Mouse (Mus musculus): Measurements from ENCODE around the gene Dcakd. TPM values are rescaled to one million over a fixed set of nuclear protein-coding genes. Genes with fewer than 3 reads are reported as not detected.

The Dcakd gene
- polyA plus RNA-seq, 1 experiment from 2014 or later = 109 TPM

GRCm38 (mm10) chr11:102998577-102999316, 29.4 kb downstream of the Dcakd start:
- H3K27ac ChIP-seq (ENCODE audit: low read depth, low read length) = peak overlapping the region; percentile 85

DNA sequence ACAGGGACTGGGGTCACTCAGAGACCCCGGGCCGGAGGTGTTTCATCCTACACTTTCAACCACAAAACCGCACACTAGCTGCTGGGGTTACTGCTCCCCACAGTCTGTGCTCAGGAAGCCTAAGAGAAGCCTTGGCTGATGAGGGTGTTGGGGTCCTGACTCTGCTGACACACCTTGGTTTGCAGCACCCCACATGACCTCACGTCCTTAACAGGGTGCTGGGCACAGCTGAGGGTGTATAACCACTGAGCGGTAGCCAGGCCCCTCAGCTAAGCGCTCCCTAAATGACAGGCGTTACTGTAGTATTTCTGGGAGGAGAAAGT, 29.9 kb downstream of the Dcakd start:
- Histone ChIP-seq H3K27me3 (replicated peaks; ENCODE audit: control insufficient read depth, insufficient read depth, low read length) (no peaks in the 10 kb centered on the region; the same call in 1 of the 2 replicates), H3K27ac (ENCODE audit: low read depth, low read length) (peak overlapping the region; percentile 85), H3K36me3 (ENCODE audit: control insufficient read depth, insufficient read depth, low read length) (peaks cover 42% of the 10 kb centered on the region), H3K9me3 (ENCODE audit: control insufficient read depth, low read length) (no peaks in the 10 kb centered on the region), H3K4me2 (peak overlapping the region; percentile 56), H3K4me3 (ENCODE audit: low read depth, low read length) (no peak overlapping the region), H3K4me1 (replicated peaks; ENCODE audit: control insufficient read depth, insufficient read depth, low read length) (peaks cover 25% of the 10 kb centered on the region), H3K9ac (ENCODE audit: low read depth, low read length) (peak overlapping the region; percentile 44; the same call in 1 of the 2 replicates)
- ATAC-seq (replicated peaks; ENCODE audit: low FRiP score) = no peak
- 33% methylated on average over 7 of the region's 7 CpGs for WGBS
- no peak for DNase-seq (ENCODE audit: low spot score)

More at GRCm38 (mm10) chr11:102998577-102999316, 29.4 kb downstream of the Dcakd start:
- Histone ChIP-seq H3K36me3 (ENCODE audit: control insufficient read depth, insufficient read depth, low read length) (peaks cover 42% of the 10 kb centered on the region), H3K9me3 (ENCODE audit: control insufficient read depth, low read length) (no peaks in the 10 kb centered on the region), H3K9ac (ENCODE audit: low read depth, low read length) (peak overlapping the region; percentile 42; the same call in 1 of the 2 replicates), H3K4me2 (peak overlapping the region; percentile 56), H3K4me1 (replicated peaks; ENCODE audit: control insufficient read depth, insufficient read depth, low read length) (peaks cover 25% of the 10 kb centered on the region), H3K4me3 (ENCODE audit: low read depth, low read length) (no peak overlapping the region), H3K27me3 (replicated peaks; ENCODE audit: control insufficient read depth, insufficient read depth, low read length) (no peaks in the 10 kb centered on the region)
- no peak for DNase-seq (ENCODE audit: low spot score)
- ATAC-seq (replicated peaks; ENCODE audit: low FRiP score) = peak; percentile 86
- 21% methylated on average over 14 of the region's 14 CpGs for WGBS

GRCm38 (mm10) chr11:102996991-102997770, 31.0 kb downstream of the Dcakd start:
- Histone ChIP-seq H3K27ac (ENCODE audit: low read depth, low read length) (no peak overlapping the region), H3K36me3 (ENCODE audit: control insufficient read depth, insufficient read depth, low read length) (peaks cover 42% of the 10 kb centered on the region), H3K4me3 (ENCODE audit: low read depth, low read length) (no peak overlapping the region), H3K4me2 (no peak overlapping the region), H3K4me1 (replicated peaks; ENCODE audit: control insufficient read depth, insufficient read depth, low read length) (peaks cover 25% of the 10 kb centered on the region), H3K9ac (ENCODE audit: low read depth, low read length) (no peak overlapping the region), H3K9me3 (ENCODE audit: control insufficient read depth, low read length) (no peaks in the 10 kb centered on the region), H3K27me3 (replicated peaks; ENCODE audit: control insufficient read depth, insufficient read depth, low read length) (peaks cover 4% of the 10 kb centered on the region)
- 92% methylated on average over 12 of the region's 12 CpGs for WGBS
- no peak for ATAC-seq (replicated peaks; ENCODE audit: low FRiP score)
- DNase-seq (ENCODE audit: low spot score) = no peak

- H3K9ac ChIP-seq (ENCODE audit: low read depth, low read length) = no peak overlapping the region
- H3K36me3 ChIP-seq (ENCODE audit: control insufficient read depth, insufficient read depth, low read length) = peaks cover 42% of the 10 kb centered on the region
- ATAC-seq (replicated peaks; ENCODE audit: low FRiP score) (no peak), DNase-seq (ENCODE audit: low spot score) (no peak)
- 87% methylated on average over 7 of the region's 7 CpGs for WGBS
- peaks cover 28% of the 10 kb centered on the region for H3K4me1 ChIP-seq (replicated peaks; ENCODE audit: control insufficient read depth, insufficient read depth, low read length)
- peaks cover 12% of the 10 kb centered on the region for H3K27me3 ChIP-seq (replicated peaks; ENCODE audit: control insufficient read depth, insufficient read depth, low read length)
- H3K4me3 ChIP-seq (ENCODE audit: low read depth, low read length) = no peak overlapping the region
- no peak overlapping the region for H3K27ac ChIP-seq (ENCODE audit: low read depth, low read length)
- no peaks in the 10 kb centered on the region for H3K9me3 ChIP-seq (ENCODE audit: control insufficient read depth, low read length)
- no peak overlapping the region for H3K4me2 ChIP-seq
These were observed 31.7 kb downstream of the Dcakd start for GRCm38 (mm10) chr11:102996385-102996784.

DNA sequence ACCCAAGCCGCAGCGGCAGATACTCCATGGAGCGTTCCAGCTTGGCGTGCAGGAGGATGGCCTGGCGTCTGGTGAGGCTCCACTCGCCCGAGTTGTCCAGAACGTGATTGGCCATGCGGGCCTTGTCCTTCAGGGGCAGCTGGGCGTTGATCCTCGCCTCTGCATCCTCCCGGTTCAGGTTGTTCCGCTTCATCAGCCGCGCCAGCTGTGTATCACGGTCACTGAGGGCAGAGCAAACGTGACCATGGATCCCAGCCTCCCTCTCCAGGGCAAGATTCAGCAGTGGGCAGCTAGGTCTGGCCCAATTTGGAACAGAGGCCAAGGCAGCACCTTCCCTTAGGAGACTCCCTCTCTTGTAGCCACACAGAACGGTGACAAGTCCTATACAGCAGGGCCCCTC, 33.2 kb downstream of the Dcakd start:
- H3K4me2 ChIP-seq = no peak overlapping the region
- WGBS = 94% methylated on average over 18 of the region's 18 CpGs
- no peak for DNase-seq (ENCODE audit: low spot score)
- no peak overlapping the region for H3K9ac ChIP-seq (ENCODE audit: low read depth, low read length)
- H3K27ac ChIP-seq (ENCODE audit: low read depth, low read length) = no peak overlapping the region
- no peak overlapping the region for H3K4me3 ChIP-seq (ENCODE audit: low read depth, low read length)
- ATAC-seq (replicated peaks; ENCODE audit: low FRiP score) = no peak
- no peaks in the 10 kb centered on the region for H3K9me3 ChIP-seq (ENCODE audit: control insufficient read depth, low read length)
- peaks cover 29% of the 10 kb centered on the region for H3K4me1 ChIP-seq (replicated peaks; ENCODE audit: control insufficient read depth, insufficient read depth, low read length)
- H3K36me3 ChIP-seq (ENCODE audit: control insufficient read depth, insufficient read depth, low read length) = peaks cover 38% of the 10 kb centered on the region
- peaks cover 26% of the 10 kb centered on the region for H3K27me3 ChIP-seq (replicated peaks; ENCODE audit: control insufficient read depth, insufficient read depth, low read length)

DNA sequence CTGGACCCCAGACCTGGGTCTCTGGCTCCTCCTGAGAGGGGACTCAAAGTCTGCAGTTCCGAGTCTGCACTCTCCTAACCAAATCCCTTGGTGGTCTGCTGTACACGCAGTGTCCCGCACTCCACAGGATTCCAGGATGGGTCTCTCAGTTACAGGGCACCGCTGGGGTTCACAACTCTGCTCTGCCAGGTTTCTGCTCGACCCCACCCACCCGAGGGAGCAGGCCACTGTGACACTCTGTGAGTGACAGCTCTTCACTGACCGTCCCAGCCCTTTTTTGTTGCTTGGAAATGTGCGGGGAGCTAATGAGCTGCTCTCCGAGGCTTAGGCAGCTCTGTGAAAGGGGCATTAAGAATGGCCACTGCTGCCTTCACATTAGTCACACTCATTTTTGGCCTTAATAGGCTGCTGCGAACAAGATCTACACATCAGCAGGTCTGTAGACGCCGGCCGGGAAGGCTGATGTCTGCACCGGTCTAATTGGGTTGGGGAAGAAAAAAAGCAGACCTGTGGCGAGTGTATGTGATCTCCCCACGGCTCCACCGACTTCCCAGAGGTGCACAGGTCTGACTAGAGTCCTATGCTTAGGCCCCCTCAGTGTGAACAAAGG, 34.6 kb downstream of the Dcakd start:
- H3K9ac ChIP-seq (ENCODE audit: low read depth, low read length) = no peak overlapping the region
- no peaks in the 10 kb centered on the region for H3K9me3 ChIP-seq (ENCODE audit: control insufficient read depth, low read length)
- peaks cover 29% of the 10 kb centered on the region for H3K36me3 ChIP-seq (ENCODE audit: control insufficient read depth, insufficient read depth, low read length)
- no peak overlapping the region for H3K4me2 ChIP-seq
- ATAC-seq (replicated peaks; ENCODE audit: low FRiP score) = no peak
- H3K27ac ChIP-seq (ENCODE audit: low read depth, low read length) = no peak overlapping the region
- peaks cover 18% of the 10 kb centered on the region for H3K4me1 ChIP-seq (replicated peaks; ENCODE audit: control insufficient read depth, insufficient read depth, low read length)
- 69% methylated on average over 17 of the region's 17 CpGs for WGBS
- DNase-seq (ENCODE audit: low spot score) = no peak
- no peak overlapping the region for H3K4me3 ChIP-seq (ENCODE audit: low read depth, low read length)
- H3K27me3 ChIP-seq (replicated peaks; ENCODE audit: control insufficient read depth, insufficient read depth, low read length) = peaks cover 40% of the 10 kb centered on the region

- H3K36me3 ChIP-seq (ENCODE audit: control insufficient read depth, insufficient read depth, low read length) = peaks cover 29% of the 10 kb centered on the region
- H3K27me3 ChIP-seq (replicated peaks; ENCODE audit: control insufficient read depth, insufficient read depth, low read length) = peaks cover 42% of the 10 kb centered on the region
- WGBS = 14% methylated on average over 5 of the region's 5 CpGs
- peaks cover 12% of the 10 kb centered on the region for H3K4me1 ChIP-seq (replicated peaks; ENCODE audit: control insufficient read depth, insufficient read depth, low read length)
- no peak overlapping the region for H3K9ac ChIP-seq (ENCODE audit: low read depth, low read length)
- ATAC-seq (replicated peaks; ENCODE audit: low FRiP score) (peak; percentile 39; the same call in 1 of the 2 replicates), DNase-seq (ENCODE audit: low spot score) (peak; percentile 72)
- no peak overlapping the region for H3K4me2 ChIP-seq
- no peak overlapping the region for H3K4me3 ChIP-seq (ENCODE audit: low read depth, low read length)
- no peaks in the 10 kb centered on the region for H3K9me3 ChIP-seq (ENCODE audit: control insufficient read depth, low read length)
- H3K27ac ChIP-seq (ENCODE audit: low read depth, low read length) = no peak overlapping the region
These were observed 35.2 kb downstream of the Dcakd start for GRCm38 (mm10) chr11:102992940-102993339.

GRCm38 (mm10) chr11:102991681-102992080, 36.5 kb downstream of the Dcakd start:
- Histone ChIP-seq H3K27ac (ENCODE audit: low read depth, low read length) (no peak overlapping the region), H3K4me1 (replicated peaks; ENCODE audit: control insufficient read depth, insufficient read depth, low read length) (peaks cover 8% of the 10 kb centered on the region; the same call in 1 of the 2 replicates), H3K36me3 (ENCODE audit: control insufficient read depth, insufficient read depth, low read length) (peaks cover 21% of the 10 kb centered on the region), H3K27me3 (replicated peaks; ENCODE audit: control insufficient read depth, insufficient read depth, low read length) (peaks cover 50% of the 10 kb centered on the region), H3K9ac (ENCODE audit: low read depth, low read length) (0 out of 2 replicates have a peak overlapping the region, but pooled peaks have one; percentile 14), H3K4me3 (ENCODE audit: low read depth, low read length) (0 out of 2 replicates have a peak overlapping the region, but pooled peaks have one; percentile 14), H3K4me2 (peak overlapping the region; percentile 38), H3K9me3 (ENCODE audit: control insufficient read depth, low read length) (no peaks in the 10 kb centered on the region)
- DNase-seq (ENCODE audit: low spot score) (no peak), ATAC-seq (replicated peaks; ENCODE audit: low FRiP score) (no peak)
- WGBS = 5% methylated on average over 16 of the region's 16 CpGs
